Mouse (Mus musculus) limb, embryonic 12.5 days (tissue): Measurements from ENCODE around the gene Tmem132b. TPM values are rescaled to one million over a fixed set of nuclear protein-coding genes. Genes with fewer than 3 reads are reported as not detected.
A peak's percentile ranks its signal among the peaks of the same experiment; 100 is the strongest.

Experiments used
- ATAC-seq: fragments of 200-750 bp; cut with Nextera tagmentation; 2 replicates; pipeline ENCODE4 v1.8.0; 2017; ENCODE audit warnings: low read depth, moderate TSS enrichment; ENCODE audit not compliant: insufficient number of reproducible peaks, insufficient read depth, low FRiP score, low TSS enrichment
- H3K27ac ChIP-seq: fragments of 300-500 bp; sonication (generic); 2 replicates; pipeline ENCODE4 v1.5.1; 2016; ENCODE audit warnings: mild to moderate bottlenecking, moderate library complexity
- H3K27me3 ChIP-seq: fragments of 300-500 bp; sonication (generic); 2 replicates; pipeline ENCODE4 v1.6.1; 2016; ENCODE audit warnings: mild to moderate bottlenecking, moderate library complexity
- H3K36me3 ChIP-seq: fragments of 300-500 bp; sonication (generic); 2 replicates; pipeline ENCODE4 v1.6.1; 2016; ENCODE audit warnings: mild to moderate bottlenecking, moderate library complexity
- H3K4me1 ChIP-seq: fragments of 300-500 bp; sonication (generic); replicated peaks from 2 replicates; pipeline ENCODE4 v1.6.1; 2016
- H3K4me2 ChIP-seq: fragments of 300-500 bp; sonication (generic); 2 replicates; pipeline ENCODE4 v1.6.1; 2016; ENCODE audit warnings: mild to moderate bottlenecking, moderate library complexity
- H3K4me3 ChIP-seq: fragments of 300-500 bp; sonication (generic); replicated peaks from 2 replicates; pipeline ENCODE4 v1.5.1; 2016; ENCODE audit warnings: mild to moderate bottlenecking
- H3K9ac ChIP-seq: fragments of 300-500 bp; sonication (generic); replicated peaks from 2 replicates; pipeline ENCODE4 v1.6.1; 2016; ENCODE audit warnings: mild to moderate bottlenecking, moderate library complexity
- H3K9me3 ChIP-seq: fragments of 300-500 bp; sonication (generic); 2 replicates; pipeline ENCODE4 v1.6.1; 2016; ENCODE audit warnings: mild to moderate bottlenecking, moderate library complexity
- WGBS: fragments of 180-500 bp; shearing (Covaris S2); methylation state at CpG from one replicate; pipeline ENCODE4 v1.1.7; 2016; 5-methylcytosine and 5-hydroxymethylcytosine counted together
- polyA plus RNA-seq: library from polyadenylated mRNA; unstranded; fragments of >200 nt; fragmentation: Nextera tagmentation; extraction: Ambion mirVana; gene quantifications from 2 replicates; pipeline ENCODE4 v1.2.1, GENCODE M21; 2016

Tmem132b gene
- polyA plus RNA-seq, 1 experiment from 2014 or later = 0.13 TPM

DNA sequence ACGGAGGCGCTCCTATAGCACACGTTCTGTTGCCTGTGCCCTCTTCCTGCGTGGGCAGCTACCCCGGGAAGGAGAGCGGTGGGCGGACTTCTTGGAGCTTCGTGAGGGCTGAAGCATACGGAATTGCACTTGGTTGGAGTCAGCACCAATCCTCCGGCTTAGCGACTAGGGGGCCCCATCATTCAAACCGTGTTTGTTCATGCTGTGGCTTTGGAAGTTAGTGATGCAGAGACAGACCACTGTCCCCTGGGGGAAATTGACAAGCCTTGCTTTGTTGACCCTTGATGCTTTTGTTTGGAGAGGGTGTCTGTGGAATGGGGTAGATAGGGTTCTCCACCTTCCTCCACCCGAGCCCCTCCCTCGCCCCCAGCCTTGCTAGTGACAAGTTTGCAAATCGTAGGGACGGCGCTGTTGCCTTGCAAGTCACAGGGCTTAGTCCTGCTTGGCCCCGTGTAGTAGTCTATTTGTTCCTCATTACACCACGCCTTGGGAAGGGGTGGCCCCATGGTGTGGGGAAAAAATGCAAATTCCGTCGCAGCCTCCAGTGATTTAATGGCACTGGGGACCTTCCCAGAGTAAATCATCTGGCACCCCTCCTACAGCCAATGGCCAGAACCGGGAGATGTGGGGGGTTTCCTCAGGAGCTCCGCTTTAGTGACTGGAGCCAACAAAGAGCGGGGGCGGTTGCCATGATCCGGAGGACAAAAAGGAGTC lies 3.2 kb downstream of the Tmem132b start:
- Histone ChIP-seq H3K9ac (no peak overlapping the region), H3K36me3 (no peaks in the 10 kb centered on the region), H3K27ac (no peak overlapping the region), H3K4me1 (peaks cover 19% of the 10 kb centered on the region), H3K9me3 (peaks cover 3% of the 10 kb centered on the region; the same call in 1 of the 2 replicates), H3K4me2 (peak overlapping the region; percentile 15), H3K4me3 (no peak overlapping the region), H3K27me3 (peaks cover 89% of the 10 kb centered on the region)
- 2% methylated on average over 26 of the region's 26 CpGs for WGBS
- no peak for ATAC-seq

GRCm38 (mm10) chr5:125545090-125545489 lies 13.5 kb downstream of the Tmem132b start:
- ATAC-seq = no peak
- Histone ChIP-seq H3K9ac (no peak overlapping the region), H3K27ac (no peak overlapping the region), H3K27me3 (peaks cover 51% of the 10 kb centered on the region), H3K36me3 (no peaks in the 10 kb centered on the region), H3K4me1 (no peaks in the 10 kb centered on the region), H3K4me3 (no peak overlapping the region), H3K9me3 (no peaks in the 10 kb centered on the region), H3K4me2 (no peak overlapping the region)
- WGBS = 91% methylated on average over 2 of the region's 2 CpGs

GRCm38 (mm10) chr5:125546293-125546692 lies 14.7 kb downstream of the Tmem132b start:
- 22% methylated on average over 13 of the region's 13 CpGs for WGBS
- no peak overlapping the region for H3K9ac ChIP-seq
- no peak overlapping the region for H3K4me2 ChIP-seq
- no peaks in the 10 kb centered on the region for H3K4me1 ChIP-seq
- H3K27ac ChIP-seq = no peak overlapping the region
- no peak for ATAC-seq
- no peak overlapping the region for H3K4me3 ChIP-seq
- H3K36me3 ChIP-seq = no peaks in the 10 kb centered on the region
- H3K9me3 ChIP-seq = no peaks in the 10 kb centered on the region
- peaks cover 51% of the 10 kb centered on the region for H3K27me3 ChIP-seq

DNA sequence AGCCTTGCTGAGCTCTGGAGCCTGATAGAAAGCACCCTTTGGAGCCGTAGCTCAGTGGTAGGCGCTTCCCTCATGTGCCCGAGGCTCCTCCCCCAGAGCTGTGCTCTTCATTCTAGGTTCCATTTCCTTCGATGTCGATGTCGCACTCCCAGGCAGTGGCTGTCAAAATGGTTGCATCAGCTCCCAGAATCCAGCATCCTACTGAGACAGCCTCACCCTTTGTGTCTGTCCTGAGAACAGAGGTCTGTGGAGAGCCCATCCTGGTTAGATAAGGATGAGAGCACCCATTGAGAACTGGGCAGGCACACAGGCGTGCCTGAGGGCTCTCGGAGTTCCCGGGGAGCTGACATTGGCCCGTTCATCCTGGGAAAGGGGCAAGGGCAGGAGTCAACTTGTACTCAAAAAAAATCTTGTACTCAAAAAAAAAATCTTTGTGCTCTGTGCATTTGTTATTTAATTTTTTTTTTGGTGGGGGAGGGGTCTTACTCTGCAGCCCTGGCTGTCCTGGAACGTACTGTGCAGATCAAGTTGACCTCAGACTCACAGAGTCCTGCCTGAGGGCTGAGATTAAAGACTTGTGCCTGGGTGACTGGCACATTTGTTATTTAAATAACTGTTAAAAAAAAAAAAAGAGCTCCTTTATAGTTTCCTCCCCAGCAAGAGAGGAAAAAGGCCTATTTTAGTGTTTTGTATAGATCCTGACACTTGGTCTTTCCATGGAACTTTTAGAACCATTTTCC lies 18.3 kb downstream of the Tmem132b start:
- ATAC-seq = no peak
- 36% methylated on average over 11 of the region's 11 CpGs for WGBS

DNA sequence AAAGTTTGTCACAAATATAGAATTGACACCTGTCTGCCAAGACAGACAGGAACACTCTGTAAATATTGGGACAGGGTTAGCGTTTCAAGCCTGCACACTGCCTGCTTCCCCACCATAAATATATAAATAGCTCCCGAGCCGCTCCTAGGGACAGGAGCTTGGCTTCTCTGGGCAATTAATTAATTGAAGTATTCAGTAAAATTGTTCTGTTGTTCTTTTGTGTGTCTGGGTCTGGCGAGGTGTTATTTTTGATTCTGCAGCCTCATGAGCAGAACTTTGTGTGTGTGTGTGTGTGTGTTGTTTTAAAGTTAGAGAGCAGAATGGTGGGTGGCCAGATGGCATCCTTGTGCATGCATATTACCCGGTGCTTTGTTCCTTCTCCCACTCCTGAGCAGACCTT lies 24.2 kb downstream of the Tmem132b start:
- no peak overlapping the region for H3K27ac ChIP-seq
- peaks cover 3% of the 10 kb centered on the region; the same call in 1 of the 2 replicates for H3K27me3 ChIP-seq
- H3K9ac ChIP-seq = no peak overlapping the region
- H3K4me1 ChIP-seq = no peaks in the 10 kb centered on the region
- H3K4me2 ChIP-seq = no peak overlapping the region
- ATAC-seq = no peak
- H3K9me3 ChIP-seq = 0 out of 2 replicates have a peak, but pooled peaks cover 4% of the 10 kb centered on the region
- 73% methylated on average over 5 of the region's 5 CpGs for WGBS
- no peak overlapping the region for H3K4me3 ChIP-seq
- no peaks in the 10 kb centered on the region for H3K36me3 ChIP-seq

More for the DNA sequence above, 18.3 kb downstream of the Tmem132b start:
- Histone ChIP-seq H3K27ac (no peak overlapping the region), H3K4me3 (no peak overlapping the region), H3K9ac (no peak overlapping the region), H3K27me3 (peaks cover 46% of the 10 kb centered on the region), H3K9me3 (no peaks in the 10 kb centered on the region), H3K36me3 (no peaks in the 10 kb centered on the region), H3K4me1 (no peaks in the 10 kb centered on the region), H3K4me2 (no peak overlapping the region)

DNA sequence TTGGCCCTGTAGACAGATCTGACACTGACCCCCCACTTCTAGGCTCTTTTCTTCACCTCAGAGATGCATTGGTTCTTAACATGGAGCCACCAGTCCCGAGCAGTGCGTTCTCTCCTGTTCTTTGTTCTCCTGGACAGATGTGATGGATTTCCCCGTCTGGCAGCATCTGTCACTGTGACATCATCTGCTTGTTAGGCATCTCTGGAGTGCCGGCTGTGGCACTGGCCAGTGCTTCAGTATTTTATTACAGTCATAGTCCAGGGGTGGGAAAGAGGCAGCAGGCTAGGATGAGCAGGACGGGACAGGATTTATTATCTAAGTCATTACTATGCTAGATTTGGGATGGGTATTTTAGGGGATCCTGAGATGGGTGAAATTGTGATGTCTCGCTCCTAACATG lies 31.9 kb downstream of the Tmem132b start:
- Histone ChIP-seq H3K4me3 (no peak overlapping the region), H3K36me3 (no peaks in the 10 kb centered on the region), H3K27ac (no peak overlapping the region), H3K4me2 (no peak overlapping the region), H3K9me3 (peaks cover 4% of the 10 kb centered on the region; the same call in 1 of the 2 replicates), H3K27me3 (no peaks in the 10 kb centered on the region), H3K9ac (no peak overlapping the region), H3K4me1 (no peaks in the 10 kb centered on the region)
- no peak for ATAC-seq
- 39% methylated on average over 6 of the region's 6 CpGs for WGBS

GRCm38 (mm10) chr5:125565725-125566124 lies 34.2 kb downstream of the Tmem132b start:
- no peak for ATAC-seq
- Histone ChIP-seq H3K36me3 (no peaks in the 10 kb centered on the region), H3K9ac (no peak overlapping the region), H3K27ac (no peak overlapping the region), H3K4me2 (no peak overlapping the region), H3K4me3 (no peak overlapping the region), H3K27me3 (no peaks in the 10 kb centered on the region), H3K9me3 (no peaks in the 10 kb centered on the region; the same call in 1 of the 2 replicates), H3K4me1 (no peaks in the 10 kb centered on the region)
- whole genome bisulfite sequencing = 68% methylated on average over 11 of the region's 11 CpGs

DNA sequence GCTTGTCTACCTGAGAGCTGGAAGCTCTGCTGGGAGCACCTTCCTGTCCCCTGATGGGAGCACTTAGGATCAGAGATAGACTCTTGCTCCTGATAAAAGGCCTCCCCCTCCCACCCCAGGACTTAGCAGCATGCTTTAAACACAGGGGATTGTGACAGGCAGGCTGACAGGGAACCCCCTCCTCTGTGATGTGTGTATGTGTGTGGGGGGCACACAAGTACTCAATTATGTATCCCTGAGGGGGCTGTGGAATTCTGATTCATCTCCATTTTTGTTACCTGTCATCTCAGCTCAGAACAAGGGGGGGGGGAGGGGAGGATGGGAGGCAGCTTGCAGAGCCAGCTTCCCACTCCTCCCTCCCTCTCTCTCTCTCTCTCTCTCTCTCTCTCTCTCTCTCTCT lies 36.9 kb downstream of the Tmem132b start:
- H3K4me3 ChIP-seq = no peak overlapping the region

DNA sequence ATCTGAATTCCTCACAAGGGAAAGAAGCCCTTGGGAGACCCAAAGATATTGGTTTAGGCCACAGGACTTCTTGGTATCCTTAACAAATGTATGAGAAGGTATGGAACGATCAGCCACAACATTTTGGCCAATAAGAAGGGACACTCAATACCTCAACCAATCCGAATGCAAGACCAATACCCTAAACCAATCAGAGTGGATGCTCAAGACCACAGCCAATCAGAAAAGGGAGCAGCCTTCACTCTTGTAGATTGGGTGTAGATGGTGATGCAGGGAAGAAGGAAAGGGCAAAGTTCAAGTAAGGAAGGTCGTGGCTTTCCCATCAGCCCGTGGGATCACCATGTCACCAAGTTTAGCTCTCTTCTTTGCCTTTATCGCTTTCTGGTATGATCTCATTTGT lies 40.4 kb downstream of the Tmem132b start:
- no peak for ATAC-seq
- Histone ChIP-seq H3K4me1 (peaks cover 3% of the 10 kb centered on the region; the same call in 1 of the 2 replicates), H3K4me2 (no peak overlapping the region), H3K36me3 (no peaks in the 10 kb centered on the region), H3K27ac (no peak overlapping the region), H3K9ac (no peak overlapping the region), H3K4me3 (no peak overlapping the region), H3K9me3 (0 out of 2 replicates have a peak, but pooled peaks cover 5% of the 10 kb centered on the region), H3K27me3 (no peaks in the 10 kb centered on the region)
- 91% methylated on average over 5 of the region's 5 CpGs for WGBS

More for the DNA sequence above, 36.9 kb downstream of the Tmem132b start:
- H3K27ac ChIP-seq = no peak overlapping the region
- ATAC-seq = no peak
- no peak overlapping the region for H3K4me2 ChIP-seq
- no peaks in the 10 kb centered on the region for H3K36me3 ChIP-seq
- 0 out of 2 replicates have a peak, but pooled peaks cover 5% of the 10 kb centered on the region for H3K9me3 ChIP-seq
- H3K27me3 ChIP-seq = no peaks in the 10 kb centered on the region
- no peak overlapping the region for H3K9ac ChIP-seq
- H3K4me1 ChIP-seq = no peaks in the 10 kb centered on the region

GRCm38 (mm10) chr5:125574886-125575285 lies 43.3 kb downstream of the Tmem132b start:
- WGBS = 14% methylated on average over 8 of the region's 8 CpGs
- H3K9ac ChIP-seq = no peak overlapping the region
- no peaks in the 10 kb centered on the region for H3K27me3 ChIP-seq
- ATAC-seq = no peak
- peaks cover 3% of the 10 kb centered on the region; the same call in 1 of the 2 replicates for H3K4me1 ChIP-seq
- no peak overlapping the region for H3K4me2 ChIP-seq
- 0 out of 2 replicates have a peak, but pooled peaks cover 5% of the 10 kb centered on the region for H3K9me3 ChIP-seq
- H3K36me3 ChIP-seq = no peaks in the 10 kb centered on the region
- no peak overlapping the region for H3K27ac ChIP-seq
- H3K4me3 ChIP-seq = no peak overlapping the region

- ATAC-seq = no peak
- Histone ChIP-seq H3K4me3 (no peak overlapping the region), H3K4me2 (no peak overlapping the region), H3K27me3 (no peaks in the 10 kb centered on the region), H3K27ac (no peak overlapping the region), H3K9ac (no peak overlapping the region), H3K9me3 (0 out of 2 replicates have a peak, but pooled peaks cover 5% of the 10 kb centered on the region), H3K4me1 (peaks cover 3% of the 10 kb centered on the region; the same call in 1 of the 2 replicates), H3K36me3 (no peaks in the 10 kb centered on the region)
- WGBS = 78% methylated on average over 2 of the region's 2 CpGs
Observed at GRCm38 (mm10) chr5:125575866-125576265, 44.3 kb downstream of the Tmem132b start.
